Mouse (Mus musculus): Measurements from ENCODE around the gene Gm3411. TPM values are rescaled to one million over a fixed set of nuclear protein-coding genes. Genes with fewer than 3 reads are reported as not detected.

The Gm3411 gene
- total RNA-seq (2023), result not detected in 2 replicates

DNA sequence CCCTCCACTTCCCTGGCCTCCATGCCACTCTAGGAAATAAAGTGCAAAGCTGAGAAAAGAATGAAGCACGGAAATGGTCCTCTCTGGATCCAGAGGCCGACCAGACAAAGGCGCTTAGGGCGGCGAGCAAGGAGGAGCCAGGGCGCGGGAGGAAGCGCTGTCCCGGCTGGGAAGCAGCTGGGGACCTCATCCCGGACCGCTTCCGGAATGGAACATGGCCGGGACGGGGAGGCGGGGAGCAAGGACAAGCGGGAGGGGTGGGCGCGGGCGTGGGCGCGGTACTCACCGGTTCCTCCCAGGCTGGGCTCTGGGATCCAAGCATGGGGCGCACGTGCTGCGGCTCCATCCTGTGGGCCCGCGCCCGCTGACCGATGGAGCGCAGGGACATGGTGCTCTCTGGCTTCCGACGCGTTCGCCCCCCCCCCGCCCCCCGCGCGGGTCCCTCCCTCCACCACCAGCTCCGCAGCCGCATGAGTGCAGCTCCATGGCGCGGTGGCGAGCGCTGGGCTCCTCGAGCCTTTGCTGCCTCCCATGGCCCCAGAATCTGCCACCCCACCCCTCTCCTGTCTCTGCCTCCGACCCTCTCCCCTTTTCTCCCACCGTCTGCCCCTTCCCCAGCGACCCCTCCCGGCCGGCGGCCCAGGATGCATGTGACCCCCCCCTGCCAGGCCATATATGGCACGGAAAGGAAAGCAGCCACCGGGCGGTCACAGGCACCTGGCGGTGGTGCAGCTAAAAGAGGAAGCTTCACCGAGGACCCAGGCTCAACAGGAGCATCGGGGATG is at the start of gene Gm3411:
TSS of gene Gm3411 (minus strand) at position 320 of the 785 bp plus-strand sequence.

GRCm38 (mm10) chr14:6304743-6305142 is 17.7 kb upstream of the Gm3411 start, which contains the start of gene Gm21103:
Gm21103 (minus strand) TSS chr14:6304843.

DNA sequence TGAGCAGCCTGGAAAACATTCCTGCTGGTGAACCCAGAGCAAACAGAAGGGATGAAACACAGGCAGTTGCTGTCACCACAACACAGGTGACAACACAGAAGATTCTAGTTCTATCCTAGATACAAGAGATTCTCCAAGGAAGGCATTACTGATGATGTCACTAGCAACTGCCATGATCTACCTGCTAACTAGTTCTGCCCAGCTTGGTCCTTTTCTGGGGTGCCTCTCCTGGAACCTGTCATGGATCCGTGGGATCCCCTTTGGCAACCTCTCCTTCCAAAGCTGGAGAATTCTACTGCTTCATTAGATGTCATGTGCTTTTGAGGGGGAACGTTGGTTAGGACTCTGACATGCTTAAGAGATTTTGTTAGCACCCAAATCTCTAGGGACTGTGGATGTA is 67.9 kb downstream of the Gm3411 start, which contains the start of gene Gm21560:
TSS of gene Gm21560 (minus strand) at position 101 of the 400 bp plus-strand sequence.

Other genes with a start within 250 kb of the Gm3411 start
- gene Gm6337, start 229.0 kb downstream of the Gm3411 start, total RNA-seq (2023), result not detected in 2 replicates
- not detected in 2 replicates for gene Gm8206, start 193.3 kb downstream of the Gm3411 start, total RNA-seq (2023)
- gene Gm3468, start 178.6 kb downstream of the Gm3411 start, total RNA-seq (2023), result not detected in 2 replicates
- not detected in 2 replicates for gene Gm3476, start 161.4 kb downstream of the Gm3411 start, total RNA-seq (2023)
- gene Gm21560, start 68.0 kb downstream of the Gm3411 start, total RNA-seq (2023), result not detected in 2 replicates
- not detected in 2 replicates for gene Gm21103, start 17.6 kb upstream of the Gm3411 start, total RNA-seq (2023)
- gene Gm3618, start 56.4 kb upstream of the Gm3411 start, total RNA-seq (2023), result not detected in 2 replicates
- gene Gm16440, start 103.1 kb upstream of the Gm3411 start, total RNA-seq (2023), result not detected in 2 replicates
- gene Gm3591, start 125.2 kb upstream of the Gm3411 start, total RNA-seq (2023), result not detected in 2 replicates
- not detected in 2 replicates for gene Gm3594, start 157.4 kb upstream of the Gm3411 start, total RNA-seq (2023)

Measured in neutrophil, adult 65 days (primary cell).